In the genomic region with DNA sequence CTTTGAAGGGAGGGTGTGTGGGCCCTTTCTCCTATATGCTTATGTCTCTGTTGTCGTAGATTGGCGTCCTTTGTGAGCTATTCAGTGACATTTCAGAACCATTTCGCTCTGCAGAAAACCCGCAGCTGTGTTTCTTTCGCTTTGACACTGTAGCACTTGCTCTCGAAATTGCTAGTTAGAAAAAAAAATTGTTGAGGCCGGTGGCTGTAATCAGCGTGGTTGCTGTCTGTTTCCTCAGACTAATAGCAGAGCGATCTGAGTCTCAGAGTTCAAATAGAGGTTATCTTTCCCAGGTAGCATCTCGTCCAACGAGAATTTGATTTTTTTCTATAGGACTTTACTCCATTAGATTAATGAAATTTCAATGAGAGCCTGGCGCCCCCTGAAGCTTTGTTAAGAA, we compare ENCODE assay signal across 11 mouse cellular contexts.
DNase-seq lines count a peak whose midpoint lies in the region; ATAC-seq and TF ChIP-seq lines count a peak whose summit lies in the region.
"Had no signal": no experiment of that assay in that cellular context is flagged by ENCODE, and none has a peak within 500 bp of the region (broad histone marks: within the 10 kb centered on the region; RNA-seq: fewer than 3 reads in every experiment).

No protein-coding gene starts in this region.

- peak overlapping the region; percentile 39 for H3K9ac ChIP-seq in forebrain, postnatal 0 days
- no peak overlapping the region for H3K9ac ChIP-seq in liver, embryonic 11.5 days (ENCODE audit: low read depth, low read length)
- peak overlapping the region; percentile 31; the same call in 1 of the 2 replicates for H3K9ac ChIP-seq in neural tube, embryonic 15.5 days (replicated peaks)
- H3K9ac ChIP-seq: embryonic facial prominence, embryonic 13.5 days had no signal

- H3K4me3 ChIP-seq in layer of hippocampus, adult 2 months: peak overlapping the region; percentile 45
- peak overlapping the region; percentile 16 for H3K4me3 ChIP-seq in forebrain, postnatal 0 days (ENCODE audit: low read depth, low read length)
- no peak overlapping the region for H3K4me3 ChIP-seq in liver, embryonic 11.5 days (ENCODE audit: low read depth, low read length)
- peak overlapping the region; percentile 8 for H3K4me3 ChIP-seq in neural tube, embryonic 15.5 days (replicated peaks)
- H3K4me3 ChIP-seq: embryonic facial prominence, embryonic 13.5 days had no signal

- H3K27me3 ChIP-seq in forebrain, postnatal 0 days (ENCODE audit: insufficient read depth, low read length): no peaks in the 10 kb centered on the region
- no peaks in the 10 kb centered on the region for H3K27me3 ChIP-seq in liver, embryonic 11.5 days (replicated peaks; ENCODE audit: control insufficient read depth, insufficient read depth, low read length)
- no peaks in the 10 kb centered on the region for H3K27me3 ChIP-seq in neural tube, embryonic 15.5 days (replicated peaks)

- peak overlapping the region; percentile 44 for H3K4me2 ChIP-seq in forebrain, postnatal 0 days (ENCODE audit: low read depth)
- H3K4me2 ChIP-seq in liver, embryonic 11.5 days: peak overlapping the region; percentile 44
- peak overlapping the region; percentile 43 for H3K4me2 ChIP-seq in neural tube, embryonic 15.5 days
- H3K4me2 ChIP-seq: embryonic facial prominence, embryonic 13.5 days had no signal

- no peaks in the 10 kb centered on the region for H3K4me1 ChIP-seq in forebrain, postnatal 0 days (ENCODE audit: insufficient read depth)
- H3K4me1 ChIP-seq in liver, embryonic 11.5 days (replicated peaks; ENCODE audit: control insufficient read depth, insufficient read depth, low read length): no peaks in the 10 kb centered on the region
- peaks cover 35% of the 10 kb centered on the region for H3K4me1 ChIP-seq in neural tube, embryonic 15.5 days

- peak in 1 of 2 experiments; percentile 3 for DNase-seq in layer of hippocampus, adult 2 months (ENCODE audit: low spot score in 2 of 2)
- no peak for DNase-seq in layer of hippocampus, postnatal 10 days (ENCODE audit: low spot score in 2 of 2)
- DNase-seq in forebrain, postnatal 0 days: peak; percentile 44
- DNase-seq in liver, embryonic 11.5 days (ENCODE audit: low spot score): no peak
- no peak for DNase-seq in layer of hippocampus, postnatal 25 days (ENCODE audit: extremely low spot score in 1 of 2, low spot score in 1 of 2)
- no peak for DNase-seq in urinary bladder, postnatal 25 days (ENCODE audit: low spot score)
- DNase-seq: gastrocnemius, postnatal 14 days; right cerebral cortex, postnatal 4 days; thymus, postnatal 25 days had no signal

- peak; percentile 14; the same call in 1 of the 2 replicates for TF ChIP-seq CTCF in layer of hippocampus, adult 2 months (conservative IDR thresholded peaks at IDR 0.05)
- peak; percentile 29; the same call in 1 of the 2 replicates for TF ChIP-seq CTCF in forebrain, postnatal 0 days (IDR thresholded peaks at IDR 0.05; ENCODE audit: low read depth)

- peak overlapping the region; percentile 36; the same call in 1 of the 2 replicates for H3K27ac ChIP-seq in layer of hippocampus, adult 2 months
- H3K27ac ChIP-seq in forebrain, postnatal 0 days (ENCODE audit: low read depth, low read length): peak overlapping the region; percentile 66
- H3K27ac ChIP-seq in liver, embryonic 11.5 days (ENCODE audit: low read depth, low read length): no peak overlapping the region
- H3K27ac ChIP-seq in neural tube, embryonic 15.5 days (replicated peaks): peak overlapping the region; percentile 80
- H3K27ac ChIP-seq: embryonic facial prominence, embryonic 13.5 days had no signal

- no peaks in the 10 kb centered on the region for H3K36me3 ChIP-seq in forebrain, postnatal 0 days (ENCODE audit: insufficient read depth)
- H3K36me3 ChIP-seq in liver, embryonic 11.5 days (ENCODE audit: control insufficient read depth, insufficient read depth, low read length): no peaks in the 10 kb centered on the region
- H3K36me3 ChIP-seq in neural tube, embryonic 15.5 days: no peaks in the 10 kb centered on the region
- H3K36me3 ChIP-seq: embryonic facial prominence, embryonic 13.5 days had no signal

- ATAC-seq in forebrain, postnatal 0 days: peak; percentile 81; the same call in 1 of the 2 replicates
- no peak for ATAC-seq in liver, embryonic 11.5 days (replicated peaks; ENCODE audit: low FRiP score)
- ATAC-seq in neural tube, embryonic 15.5 days (ENCODE audit: low FRiP score): peak; percentile 55; the same call in 1 of the 2 replicates

- 18% methylated on average over 12 of the region's 12 CpGs for WGBS in forebrain, postnatal 0 days
- 43% methylated on average over 12 of the region's 12 CpGs for WGBS in liver, embryonic 11.5 days
- WGBS in neural tube, embryonic 15.5 days: 10% methylated on average over 12 of the region's 12 CpGs

- H3K9me3 ChIP-seq in forebrain, postnatal 0 days (ENCODE audit: low read length): no peaks in the 10 kb centered on the region
- H3K9me3 ChIP-seq in liver, embryonic 11.5 days (ENCODE audit: control insufficient read depth, low read length): no peaks in the 10 kb centered on the region
- no peaks in the 10 kb centered on the region for H3K9me3 ChIP-seq in neural tube, embryonic 15.5 days (replicated peaks)
- H3K9me3 ChIP-seq: embryonic facial prominence, embryonic 13.5 days had no signal
